17 mouse cellular contexts compared by ENCODE assay signal in the genomic region with DNA sequence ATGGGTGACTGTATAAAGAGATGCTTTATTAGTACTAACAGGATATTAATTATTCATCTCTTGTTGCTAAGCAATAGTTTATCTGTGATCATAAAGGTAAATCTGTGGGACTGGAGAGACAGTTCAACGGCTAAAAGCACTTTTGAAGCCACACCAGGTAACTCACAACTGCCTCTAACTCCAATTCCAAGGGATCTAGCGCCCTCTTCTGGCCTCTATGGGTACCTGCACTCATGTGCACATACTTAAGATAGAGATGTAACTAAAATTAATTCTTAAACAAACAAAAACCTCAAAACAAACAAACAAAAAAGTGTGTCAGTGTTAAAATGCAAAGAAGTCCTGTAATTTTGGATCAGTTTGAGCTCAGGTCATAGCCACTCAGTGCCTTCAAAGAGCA.
A peak's percentile ranks its signal among the peaks of the same experiment; 100 is the strongest.
DNase-seq lines count a peak whose midpoint lies in the region; ATAC-seq and TF ChIP-seq lines count a peak whose summit lies in the region.
"Had no signal": no experiment of that assay in that cellular context is flagged by ENCODE, and none has a peak within 500 bp of the region (broad histone marks: within the 10 kb centered on the region; RNA-seq: fewer than 3 reads in every experiment).

No protein-coding gene starts in this region.

- peak; percentile 36 for TF ChIP-seq CTCF in kidney, adult 2 months (conservative IDR thresholded peaks at IDR 0.05; ENCODE audit: insufficient read depth, insufficient read length, low read depth, low read length)
- peak; percentile 7 for TF ChIP-seq CTCF in ES-Bruce4 (IDR thresholded peaks at IDR 0.05; ENCODE audit: low read depth, low read length)
- peak; percentile 15; the same call in 1 of the 2 replicates for TF ChIP-seq CTCF in bone marrow, adult 2 months (IDR thresholded peaks at IDR 0.05; ENCODE audit: control insufficient read depth, insufficient read depth, low read length)
- TF ChIP-seq CTCF in cerebellum, adult 2 months (IDR thresholded peaks at IDR 0.05; ENCODE audit: borderline replicate concordance, insufficient read depth, low read depth, low read length): no peak

- H3K4me1 ChIP-seq in kidney, adult 2 months (ENCODE audit: control insufficient read depth, insufficient read depth, low read length): no peaks in the 10 kb centered on the region
- H3K4me1 ChIP-seq in midbrain, embryonic 14.5 days (ENCODE audit: control insufficient read depth, insufficient read depth, low read length): no peaks in the 10 kb centered on the region
- H3K4me1 ChIP-seq in midbrain, embryonic 13.5 days (replicated peaks): no peaks in the 10 kb centered on the region
- no peaks in the 10 kb centered on the region for H3K4me1 ChIP-seq in ES-Bruce4 (ENCODE audit: control insufficient read depth, insufficient read depth, low read length)
- H3K4me1 ChIP-seq in bone marrow, adult 2 months (ENCODE audit: control insufficient read depth, insufficient read depth, low read length): 0 out of 2 replicates have a peak, but pooled peaks cover 1% of the 10 kb centered on the region
- H3K4me1 ChIP-seq in cerebellum, adult 2 months (ENCODE audit: control insufficient read depth, insufficient read depth, low read length): no peaks in the 10 kb centered on the region; the same call in 1 of the 2 replicates
- H3K4me1 ChIP-seq in forebrain, embryonic 12.5 days: no peaks in the 10 kb centered on the region
- H3K4me1 ChIP-seq: embryonic facial prominence, embryonic 12.5 days; hindbrain, embryonic 12.5 days; limb, embryonic 10.5 days had no signal

- no peak for TF ChIP-seq POLR2A in kidney, adult 2 months (IDR thresholded peaks at IDR 0.05; ENCODE audit: low read depth, low read length)
- TF ChIP-seq POLR2A in ES-Bruce4 (IDR thresholded peaks at IDR 0.05; ENCODE audit: insufficient read depth, low read length): no peak
- no peak for TF ChIP-seq POLR2A in bone marrow, adult 2 months (IDR thresholded peaks at IDR 0.05; ENCODE audit: borderline replicate concordance, control insufficient read depth, low read depth, low read length)
- no peak for TF ChIP-seq POLR2A in cerebellum, adult 2 months (IDR thresholded peaks at IDR 0.05; ENCODE audit: borderline replicate concordance, insufficient read depth, low read length)

- H3K4me3 ChIP-seq in kidney, adult 2 months (ENCODE audit: insufficient read depth, low read depth, low read length): no peak overlapping the region
- no peak overlapping the region for H3K4me3 ChIP-seq in midbrain, embryonic 14.5 days (replicated peaks; ENCODE audit: low read depth, low read length)
- H3K4me3 ChIP-seq in midbrain, embryonic 13.5 days (replicated peaks): no peak overlapping the region
- no peak overlapping the region for H3K4me3 ChIP-seq in ES-Bruce4 (ENCODE audit: low read depth, low read length)
- no peak overlapping the region for H3K4me3 ChIP-seq in bone marrow, adult 2 months (replicated peaks; ENCODE audit: control insufficient read depth, low read depth, low read length)
- no peak overlapping the region for H3K4me3 ChIP-seq in cerebellum, adult 2 months (replicated peaks; ENCODE audit: insufficient read depth, low read depth, low read length)
- H3K4me3 ChIP-seq in forebrain, embryonic 12.5 days (replicated peaks): no peak overlapping the region
- H3K4me3 ChIP-seq: embryonic facial prominence, embryonic 12.5 days; hindbrain, embryonic 12.5 days; limb, embryonic 10.5 days had no signal

- H3K9ac ChIP-seq in midbrain, embryonic 14.5 days (replicated peaks; ENCODE audit: low read length): no peak overlapping the region
- H3K9ac ChIP-seq in midbrain, embryonic 13.5 days (replicated peaks): no peak overlapping the region
- H3K9ac ChIP-seq in ES-Bruce4 (ENCODE audit: low read depth, poor library complexity, severe bottlenecking): no peak overlapping the region
- no peak overlapping the region for H3K9ac ChIP-seq in forebrain, embryonic 12.5 days
- H3K9ac ChIP-seq: embryonic facial prominence, embryonic 12.5 days; hindbrain, embryonic 12.5 days had no signal

- WGBS in kidney, adult 2 months: 54% methylated on average over 2 of the region's 2 CpGs
- 39% methylated on average over 2 of the region's 2 CpGs for WGBS in midbrain, embryonic 14.5 days
- whole genome bisulfite sequencing in midbrain, embryonic 13.5 days: 52% methylated on average over 2 of the region's 2 CpGs
- 66% methylated on average over 2 of the region's 2 CpGs for WGBS in bone marrow, adult 2 months
- 46% methylated on average over 2 of the region's 2 CpGs for WGBS in cerebellum, adult 2 months
- WGBS in forebrain, embryonic 12.5 days: 59% methylated on average over 2 of the region's 2 CpGs

- no peak overlapping the region for H3K27ac ChIP-seq in kidney, adult 2 months (ENCODE audit: insufficient read depth, low read depth, low read length)
- no peak overlapping the region for H3K27ac ChIP-seq in midbrain, embryonic 14.5 days (replicated peaks; ENCODE audit: low read depth, low read length)
- no peak overlapping the region for H3K27ac ChIP-seq in midbrain, embryonic 13.5 days
- no peak overlapping the region for H3K27ac ChIP-seq in ES-Bruce4 (ENCODE audit: insufficient read depth, low read length)
- H3K27ac ChIP-seq in bone marrow, adult 2 months (ENCODE audit: control insufficient read depth, insufficient read depth, low read depth, low read length, poor library complexity): no peak overlapping the region
- no peak overlapping the region for H3K27ac ChIP-seq in cerebellum, adult 2 months (ENCODE audit: insufficient read depth, low read length)
- no peak overlapping the region for H3K27ac ChIP-seq in forebrain, embryonic 12.5 days
- H3K27ac ChIP-seq: embryonic facial prominence, embryonic 12.5 days; hindbrain, embryonic 12.5 days; limb, embryonic 10.5 days had no signal

- TF ChIP-seq EP300 in ES-Bruce4 (IDR thresholded peaks at IDR 0.05; ENCODE audit: insufficient read depth, low read depth, low read length): no peak

- H3K27me3 ChIP-seq in kidney, adult 2 months (replicated peaks; ENCODE audit: control insufficient read depth, insufficient read depth, low read length): no peaks in the 10 kb centered on the region
- no peaks in the 10 kb centered on the region for H3K27me3 ChIP-seq in midbrain, embryonic 14.5 days (ENCODE audit: control insufficient read depth, insufficient read depth, low read length)
- H3K27me3 ChIP-seq in midbrain, embryonic 13.5 days: no peaks in the 10 kb centered on the region
- no peaks in the 10 kb centered on the region; the same call in 1 of the 2 replicates for H3K27me3 ChIP-seq in ES-Bruce4 (ENCODE audit: control insufficient read depth, insufficient read depth, low read length, poor library complexity, severe bottlenecking)
- no peaks in the 10 kb centered on the region for H3K27me3 ChIP-seq in cerebellum, adult 2 months (ENCODE audit: control insufficient read depth, insufficient read depth, low read length)
- no peaks in the 10 kb centered on the region for H3K27me3 ChIP-seq in forebrain, embryonic 12.5 days
- H3K27me3 ChIP-seq: embryonic facial prominence, embryonic 12.5 days; hindbrain, embryonic 12.5 days had no signal

- H3K4me2 ChIP-seq in midbrain, embryonic 14.5 days (ENCODE audit: low read length): no peak overlapping the region
- no peak overlapping the region for H3K4me2 ChIP-seq in midbrain, embryonic 13.5 days (replicated peaks)
- no peak overlapping the region for H3K4me2 ChIP-seq in forebrain, embryonic 12.5 days
- H3K4me2 ChIP-seq: embryonic facial prominence, embryonic 12.5 days; hindbrain, embryonic 12.5 days had no signal

- no peak for ATAC-seq in midbrain, embryonic 14.5 days (ENCODE audit: low FRiP score, low TSS enrichment)
- no peak for ATAC-seq in midbrain, embryonic 13.5 days
- no peak for ATAC-seq in forebrain, embryonic 12.5 days (ENCODE audit: low FRiP score)

- DNase-seq in kidney, adult 2 months: no peak
- no peak for DNase-seq in kidney, adult 11 months
- peak; percentile 20 for DNase-seq in midbrain, embryonic 14.5 days
- no peak for DNase-seq in cerebellum, adult 2 months
- DNase-seq: cerebellum, adult 11 months; cerebellum, postnatal 36 days; kidney, adult 18-20 months; kidney, postnatal 36 days; lung, adult 2 months had no signal

- H3K9me3 ChIP-seq in midbrain, embryonic 14.5 days (ENCODE audit: control insufficient read depth, low read length): no peaks in the 10 kb centered on the region
- no peaks in the 10 kb centered on the region for H3K9me3 ChIP-seq in midbrain, embryonic 13.5 days
- no peaks in the 10 kb centered on the region; the same call in 1 of the 2 replicates for H3K9me3 ChIP-seq in ES-Bruce4 (replicated peaks; ENCODE audit: control insufficient read depth, insufficient read depth, low read length, poor library complexity, severe bottlenecking)
- H3K9me3 ChIP-seq in forebrain, embryonic 12.5 days: no peaks in the 10 kb centered on the region
- H3K9me3 ChIP-seq: embryonic facial prominence, embryonic 12.5 days; hindbrain, embryonic 12.5 days; limb, embryonic 10.5 days had no signal

- no peaks in the 10 kb centered on the region for H3K36me3 ChIP-seq in kidney, adult 2 months (ENCODE audit: control insufficient read depth, insufficient read depth, low read length)
- H3K36me3 ChIP-seq in midbrain, embryonic 14.5 days (ENCODE audit: control insufficient read depth, insufficient read depth, low read length): no peaks in the 10 kb centered on the region
- no peaks in the 10 kb centered on the region for H3K36me3 ChIP-seq in midbrain, embryonic 13.5 days
- no peaks in the 10 kb centered on the region for H3K36me3 ChIP-seq in ES-Bruce4 (ENCODE audit: control insufficient read depth, insufficient read depth, low read length, poor library complexity, severe bottlenecking)
- H3K36me3 ChIP-seq in forebrain, embryonic 12.5 days (replicated peaks): no peaks in the 10 kb centered on the region
- H3K36me3 ChIP-seq: embryonic facial prominence, embryonic 12.5 days; G1E; hindbrain, embryonic 12.5 days; limb, embryonic 10.5 days had no signal
